Mouse (Mus musculus): ENCODE measurements at regions not wholly inside any gene's neighbourhood (a gene's known extent, or its start where the extent isn't known, plus 50 kb on each side); places are given as distances from the start of the nearest gene placed in this dataset.

- DNase-seq: no peak
- intact Hi-C loops (cut with DNase I): no loop called here
These were observed 133.0 kb upstream of the Bcl6 start for GRCm38 (mm10) chr16:24121633-24122032.

- intact Hi-C loops (cut with DNase I): no loop called here
These were observed 132.2 kb upstream of the Bcl6 start for GRCm38 (mm10) chr16:24120836-24121235.

GRCm38 (mm10) chr16:24118487-24118886 is 129.8 kb upstream of the Bcl6 start:
- intact Hi-C loops (cut with DNase I): no loop called here
- no peak for DNase-seq

More at GRCm38 (mm10) chr16:24120836-24121235, 132.2 kb upstream of the Bcl6 start:
- no peak for DNase-seq

- intact Hi-C loops (cut with DNase I): no loop called here
- no peak for DNase-seq
These were observed 114.4 kb upstream of the Bcl6 start for GRCm38 (mm10) chr16:24102854-24103690.

- intact Hi-C loops (cut with DNase I): no loop called here
- DNase-seq: no peak
These were observed 108.9 kb upstream of the Bcl6 start for GRCm38 (mm10) chr16:24097596-24097995.

GRCm38 (mm10) chr16:24096076-24096475 is 107.4 kb upstream of the Bcl6 start:
- intact Hi-C loops (cut with DNase I): no loop called here
- DNase-seq: peak in 1 of 2 experiments; percentile 15

- no peak for DNase-seq
- intact Hi-C loops (cut with DNase I): no loop called here
These were observed 107.0 kb upstream of the Bcl6 start for GRCm38 (mm10) chr16:24095630-24096029.

- intact Hi-C loops (cut with DNase I): no loop called here
- no peak for DNase-seq
These were observed 105.9 kb upstream of the Bcl6 start for GRCm38 (mm10) chr16:24094566-24094965.

GRCm38 (mm10) chr16:24093624-24094023 is 105.0 kb upstream of the Bcl6 start:
- intact Hi-C loops (cut with DNase I): no loop called here
- no peak for DNase-seq

GRCm38 (mm10) chr16:24092616-24093525 is 104.2 kb upstream of the Bcl6 start:
- intact Hi-C loops (cut with DNase I): no loop called here
- DNase-seq: no peak

GRCm38 (mm10) chr16:24092136-24092535 is 103.5 kb upstream of the Bcl6 start:
- intact Hi-C loops (cut with DNase I): no loop called here
- DNase-seq: no peak

- DNase-seq: no peak
- intact Hi-C loops (cut with DNase I): no loop called here
These were observed 102.3 kb upstream of the Bcl6 start for GRCm38 (mm10) chr16:24090981-24091380.

- no peak for DNase-seq
- intact Hi-C loops (cut with DNase I): no loop called here
These were observed 101.4 kb upstream of the Bcl6 start for GRCm38 (mm10) chr16:24089840-24090762.

GRCm38 (mm10) chr16:24083966-24084365 is 95.3 kb upstream of the Bcl6 start:
- intact Hi-C loops (cut with DNase I): no loop called here
- no peak for DNase-seq

- DNase-seq: no peak
- intact Hi-C loops (cut with DNase I): no loop called here
These were observed 91.8 kb upstream of the Bcl6 start for GRCm38 (mm10) chr16:24080471-24080870.

- DNase-seq: no peak
- intact Hi-C loops (cut with DNase I): no loop called here
These were observed 90.0 kb upstream of the Bcl6 start for GRCm38 (mm10) chr16:24078622-24079021.

- DNase-seq: no peak
- intact Hi-C loops (cut with DNase I): no loop called here
These were observed 88.8 kb upstream of the Bcl6 start for GRCm38 (mm10) chr16:24077428-24077827.

- intact Hi-C loops (cut with DNase I): no loop called here
- DNase-seq: no peak
These were observed 88.1 kb upstream of the Bcl6 start for GRCm38 (mm10) chr16:24076799-24077136.

- DNase-seq: no peak
- intact Hi-C loops (cut with DNase I): no loop called here
These were observed 87.6 kb upstream of the Bcl6 start for GRCm38 (mm10) chr16:24076109-24076798.

Data from heart, postnatal 14 days (tissue).